Mouse (Mus musculus): Measurements from ENCODE around the gene Gpm6a. TPM values are rescaled to one million over a fixed set of nuclear protein-coding genes. Genes with fewer than 3 reads are reported as not detected.

Gene Gpm6a
- total RNA-seq, 2 experiments from 2014 or later = 1,094 to 1,151 TPM

Other genes starting within 250 kb of the Gpm6a start
- gene Wdr17, start 67.7 kb upstream of the Gpm6a start, total RNA-seq (2021) = 10 to 100 TPM; 23.9 to 27.9 TPM

Data from layer of hippocampus, postnatal 25 days (tissue).